Mouse (Mus musculus): ENCODE measurements around the gene Akt1. TPM values are rescaled to one million over a fixed set of nuclear protein-coding genes. Genes with fewer than 3 reads are reported as not detected.

Akt1 gene
- polyA plus RNA-seq, 1 experiment from 2014 or later, result 154 TPM

- peak; percentile 24 for ATAC-seq (ENCODE audit: low FRiP score)
- no peaks in the 10 kb centered on the region for H3K9me3 ChIP-seq (replicated peaks)
- whole genome bisulfite sequencing, result 18% methylated on average over 8 of the region's 8 CpGs
- no peak overlapping the region for H3K4me2 ChIP-seq (replicated peaks)
- no peak overlapping the region for H3K9ac ChIP-seq
- peaks cover 27% of the 10 kb centered on the region for H3K27me3 ChIP-seq
- H3K27ac ChIP-seq, result no peak overlapping the region
- H3K4me3 ChIP-seq, result no peak overlapping the region
- 0 out of 2 replicates have a peak, but pooled peaks cover 3% of the 10 kb centered on the region for H3K4me1 ChIP-seq
- H3K36me3 ChIP-seq, result no peaks in the 10 kb centered on the region
Observed at GRCm38 (mm10) chr12:112707573-112707869, 32.8 kb upstream of the Akt1 start.

- Histone ChIP-seq H3K27ac (no peak overlapping the region), H3K27me3 (peaks cover 30% of the 10 kb centered on the region), H3K4me3 (no peak overlapping the region), H3K36me3 (no peaks in the 10 kb centered on the region), H3K9ac (no peak overlapping the region), H3K4me2 (replicated peaks) (peak overlapping the region; percentile 26), H3K4me1 (0 out of 2 replicates have a peak, but pooled peaks cover 3% of the 10 kb centered on the region), H3K9me3 (replicated peaks) (no peaks in the 10 kb centered on the region)
- ATAC-seq (ENCODE audit: low FRiP score), result peak; percentile 78
- 17% methylated on average over 32 of the region's 32 CpGs for WGBS
Observed at GRCm38 (mm10) chr12:112706704-112707572, 32.3 kb upstream of the Akt1 start.

- Histone ChIP-seq H3K9ac (no peak overlapping the region), H3K36me3 (no peaks in the 10 kb centered on the region), H3K9me3 (replicated peaks) (no peaks in the 10 kb centered on the region), H3K4me1 (peaks cover 13% of the 10 kb centered on the region), H3K27me3 (peaks cover 48% of the 10 kb centered on the region), H3K4me2 (replicated peaks) (no peak overlapping the region), H3K27ac (no peak overlapping the region), H3K4me3 (no peak overlapping the region)
- 79% methylated on average over 6 of the region's 6 CpGs for WGBS
- no peak for ATAC-seq (ENCODE audit: low FRiP score)
Observed at GRCm38 (mm10) chr12:112702374-112703320, 28.0 kb upstream of the Akt1 start.

- no peak overlapping the region for H3K27ac ChIP-seq
- H3K36me3 ChIP-seq, result no peaks in the 10 kb centered on the region
- peaks cover 44% of the 10 kb centered on the region for H3K27me3 ChIP-seq
- no peak overlapping the region for H3K9ac ChIP-seq
- H3K9me3 ChIP-seq (replicated peaks), result no peaks in the 10 kb centered on the region
- H3K4me3 ChIP-seq, result no peak overlapping the region
- 15% methylated on average over 15 of the region's 15 CpGs for WGBS
- peaks cover 10% of the 10 kb centered on the region for H3K4me1 ChIP-seq
- H3K4me2 ChIP-seq (replicated peaks), result peak overlapping the region; percentile 27; the same call in 1 of the 2 replicates
- peak; percentile 58; the same call in 1 of the 2 replicates for ATAC-seq (ENCODE audit: low FRiP score)
Observed at GRCm38 (mm10) chr12:112700522-112700921, 25.8 kb upstream of the Akt1 start.

- H3K9ac ChIP-seq, result no peak overlapping the region
- peaks cover 38% of the 10 kb centered on the region for H3K27me3 ChIP-seq
- H3K36me3 ChIP-seq, result no peaks in the 10 kb centered on the region
- no peak overlapping the region for H3K27ac ChIP-seq
- no peak overlapping the region for H3K4me2 ChIP-seq (replicated peaks)
- WGBS, result 86% methylated on average over 3 of the region's 3 CpGs
- no peak for ATAC-seq (ENCODE audit: low FRiP score)
- H3K4me3 ChIP-seq, result no peak overlapping the region
- no peaks in the 10 kb centered on the region for H3K9me3 ChIP-seq (replicated peaks)
- peaks cover 25% of the 10 kb centered on the region for H3K4me1 ChIP-seq
Observed at GRCm38 (mm10) chr12:112696806-112697425, 22.2 kb upstream of the Akt1 start.

- peaks cover 11% of the 10 kb centered on the region; the same call in 1 of the 2 replicates for H3K27me3 ChIP-seq
- H3K4me3 ChIP-seq, result peak overlapping the region; percentile 73
- 82% methylated on average over 10 of the region's 10 CpGs for WGBS
- peaks cover 15% of the 10 kb centered on the region for H3K4me1 ChIP-seq
- peak overlapping the region; percentile 91 for H3K27ac ChIP-seq
- H3K9ac ChIP-seq, result peak overlapping the region; percentile 95
- no peaks in the 10 kb centered on the region for H3K36me3 ChIP-seq
- H3K9me3 ChIP-seq (replicated peaks), result no peaks in the 10 kb centered on the region
- ATAC-seq (ENCODE audit: low FRiP score), result no peak
- peak overlapping the region; percentile 88 for H3K4me2 ChIP-seq (replicated peaks)
Observed at GRCm38 (mm10) chr12:112694127-112694475, 19.4 kb upstream of the Akt1 start.

GRCm38 (mm10) chr12:112693185-112694126 lies 18.8 kb upstream of the Akt1 start:
- H3K9me3 ChIP-seq (replicated peaks), result no peaks in the 10 kb centered on the region
- no peaks in the 10 kb centered on the region for H3K36me3 ChIP-seq
- H3K27ac ChIP-seq, result peak overlapping the region; percentile 91
- H3K4me2 ChIP-seq (replicated peaks), result peak overlapping the region; percentile 88
- H3K4me1 ChIP-seq, result peaks cover 15% of the 10 kb centered on the region
- H3K9ac ChIP-seq, result peak overlapping the region; percentile 95
- H3K4me3 ChIP-seq, result peak overlapping the region; percentile 73
- H3K27me3 ChIP-seq, result peaks cover 5% of the 10 kb centered on the region; the same call in 1 of the 2 replicates
- 3% methylated on average over 54 of the region's 54 CpGs for WGBS
- ATAC-seq (ENCODE audit: low FRiP score), result peak; percentile 94

- ATAC-seq (ENCODE audit: low FRiP score), result no peak
- 80% methylated on average over 15 of the region's 15 CpGs for WGBS
- Histone ChIP-seq H3K27ac (no peak overlapping the region), H3K27me3 (no peaks in the 10 kb centered on the region), H3K4me2 (replicated peaks) (no peak overlapping the region), H3K36me3 (no peaks in the 10 kb centered on the region), H3K9me3 (replicated peaks) (no peaks in the 10 kb centered on the region), H3K9ac (no peak overlapping the region), H3K4me3 (no peak overlapping the region), H3K4me1 (peaks cover 9% of the 10 kb centered on the region)
Observed at GRCm38 (mm10) chr12:112688458-112688857, 13.8 kb upstream of the Akt1 start.

GRCm38 (mm10) chr12:112683351-112683750 lies 8.7 kb upstream of the Akt1 start:
- H3K4me1 ChIP-seq, result peaks cover 19% of the 10 kb centered on the region; the same call in 1 of the 2 replicates

GRCm38 (mm10) chr12:112679027-112679996 lies 4.6 kb upstream of the Akt1 start:
- ATAC-seq (ENCODE audit: low FRiP score), result 0 out of 2 replicates have a peak, but pooled peaks have one; percentile 14
- no peaks in the 10 kb centered on the region for H3K36me3 ChIP-seq
- no peak overlapping the region for H3K27ac ChIP-seq
- WGBS, result 3% methylated on average over 62 of the region's 87 CpGs
- peaks cover 38% of the 10 kb centered on the region for H3K4me1 ChIP-seq
- peaks cover 54% of the 10 kb centered on the region for H3K27me3 ChIP-seq
- peak overlapping the region; percentile 57 for H3K9ac ChIP-seq
- H3K9me3 ChIP-seq (replicated peaks), result no peaks in the 10 kb centered on the region
- H3K4me2 ChIP-seq (replicated peaks), result peak overlapping the region; percentile 94
- H3K4me3 ChIP-seq, result peak overlapping the region; percentile 49

More at GRCm38 (mm10) chr12:112683351-112683750, 8.7 kb upstream of the Akt1 start:
- Histone ChIP-seq H3K4me2 (replicated peaks) (no peak overlapping the region), H3K9me3 (replicated peaks) (no peaks in the 10 kb centered on the region), H3K27me3 (peaks cover 41% of the 10 kb centered on the region), H3K4me3 (no peak overlapping the region), H3K9ac (no peak overlapping the region), H3K27ac (no peak overlapping the region), H3K36me3 (no peaks in the 10 kb centered on the region)
- ATAC-seq (ENCODE audit: low FRiP score), result no peak
- WGBS, result 43% methylated on average over 7 of the region's 7 CpGs
